Mouse (Mus musculus) CH12.LX (cell line): ENCODE measurements around the gene Kcne3. TPM values are rescaled to one million over a fixed set of nuclear protein-coding genes. Genes with fewer than 3 reads are reported as not detected.

ENCODE experiments used
- DNase-seq: peaks from one replicate; pipeline ENCODE4 v3.0.0-alpha.2; 2013; ENCODE audit errors: extremely low read depth
- H3K27ac ChIP-seq: 2 replicates; pipeline ENCODE4 v1.5.1; 2012; ENCODE audit warnings: low read depth, mild to moderate bottlenecking, control low read depth, moderate library complexity; ENCODE audit not compliant: insufficient read depth
- H3K27me3 ChIP-seq: replicated peaks from 2 replicates; pipeline ENCODE3; 2012; ENCODE audit warnings: inconsistent platforms
- H3K36me3 ChIP-seq, 2 experiments: replicated peaks in 1 of 2; 2 replicates each; pipeline versions ENCODE3 to v1.6.1; 2012; ENCODE audit warnings: inconsistent platforms in 1 of 2, low read length in 1 of 2, mild to moderate bottlenecking in 1 of 2, mixed read lengths in 1 of 2, moderate library complexity in 1 of 2; ENCODE audit not compliant: control insufficient read depth in 1 of 2, insufficient read depth in 1 of 2
- H3K4me1 ChIP-seq, 2 experiments: 2 replicates each; pipeline ENCODE4 v1.6.1; 2012; ENCODE audit warnings: inconsistent platforms in 1 of 2, moderate library complexity in 1 of 2; ENCODE audit not compliant: insufficient read depth in 2 of 2, control insufficient read depth in 1 of 2
- H3K4me2 ChIP-seq: 2 replicates; pipeline ENCODE4 v1.6.1; 2012; ENCODE audit warnings: low read depth, mild to moderate bottlenecking, control low read depth; ENCODE audit not compliant: poor library complexity, insufficient read depth, severe bottlenecking
- H3K4me3 ChIP-seq, 3 experiments: fragments of 150-350 bp in 1 of 3; sonication (generic) in 1 of 3; replicated peaks in 1 of 3; 2 replicates each; pipeline versions ENCODE3 to v1.5.1; 2011 to 2012; ENCODE audit warnings: low read depth in 2 of 3, low read length in 2 of 3, mild to moderate bottlenecking in 2 of 3, moderate library complexity in 2 of 3, control low read depth in 1 of 3, improper control_type of control experiment in 1 of 3, inconsistent platforms in 1 of 3, mixed read lengths in 1 of 3; ENCODE audit not compliant: poor library complexity in 1 of 3
- H3K79me2 ChIP-seq: replicated peaks from 2 replicates; pipeline ENCODE4 v1.6.1; 2012; ENCODE audit warnings: mild to moderate bottlenecking, moderate library complexity; ENCODE audit not compliant: control insufficient read depth, poor library complexity, insufficient read depth, severe bottlenecking; ENCODE audit errors: extremely low read depth
- H3K9ac ChIP-seq: 2 replicates; pipeline ENCODE4 v1.6.1; 2012; ENCODE audit warnings: low read depth, mild to moderate bottlenecking, control low read depth, moderate library complexity; ENCODE audit not compliant: insufficient read depth
- H3K9me3 ChIP-seq: replicated peaks from 2 replicates; pipeline ENCODE3; 2012; ENCODE audit warnings: low read length, inconsistent platforms, mixed read lengths
- BHLHE40 ChIP-seq: IDR thresholded peaks from 2 replicates; pipeline ENCODE4 v1.6.1; 2011; ENCODE audit warnings: mild to moderate bottlenecking, low read depth, low read length, improper control_type of control experiment
- CHD1 ChIP-seq: IDR thresholded peaks from 2 replicates; pipeline ENCODE4 v1.6.1; 2012; ENCODE audit warnings: low read depth, low read length, improper control_type of control experiment, inconsistent platforms
- E2F4 ChIP-seq: IDR thresholded peaks from 2 replicates; pipeline ENCODE4 v1.6.1; 2011; ENCODE audit warnings: low read depth, low read length, improper control_type of control experiment; ENCODE audit not compliant: insufficient replicate concordance
- IRF4 ChIP-seq: IDR thresholded peaks from 2 replicates; pipeline ENCODE4 v1.6.1; 2014; ENCODE audit warnings: low read depth, mild to moderate bottlenecking, inconsistent platforms, low read length, improper control_type of control experiment
- JUN ChIP-seq: IDR thresholded peaks from 2 replicates; pipeline ENCODE4 v1.6.1; 2011; ENCODE audit warnings: low read depth, mild to moderate bottlenecking, low read length, improper control_type of control experiment, moderate library complexity; ENCODE audit not compliant: insufficient read depth
- MXI1 ChIP-seq: IDR thresholded peaks from 2 replicates; pipeline ENCODE4 v1.6.1; 2011; ENCODE audit warnings: mild to moderate bottlenecking, low read depth, low read length, improper control_type of control experiment
- NRF1 ChIP-seq: IDR thresholded peaks from 2 replicates; pipeline ENCODE4 v1.6.1; 2014; ENCODE audit warnings: low read depth, mild to moderate bottlenecking, inconsistent platforms, low read length, improper control_type of control experiment, moderate library complexity
- PAX5 ChIP-seq: IDR thresholded peaks from 2 replicates; pipeline ENCODE4 v1.6.1; 2012; ENCODE audit warnings: low read length, inconsistent platforms, mixed read lengths
- SMC3 ChIP-seq: IDR thresholded peaks from 2 replicates; pipeline ENCODE4 v1.6.1; 2011; ENCODE audit warnings: low read depth, low read length, improper control_type of control experiment
- ZC3H11A ChIP-seq: IDR thresholded peaks from 2 replicates; pipeline ENCODE4 v1.6.1; 2012; ENCODE audit warnings: low read depth, mild to moderate bottlenecking, inconsistent platforms, low read length, improper control_type of control experiment
- ZKSCAN1 ChIP-seq: IDR thresholded peaks from 2 replicates; pipeline ENCODE4 v1.6.1; 2012; ENCODE audit warnings: low read depth, inconsistent platforms, low read length, improper control_type of control experiment, borderline replicate concordance
- ZNF384 ChIP-seq: IDR thresholded peaks from 2 replicates; pipeline ENCODE4 v1.6.1; 2012; ENCODE audit warnings: low read depth, low read length, improper control_type of control experiment, inconsistent platforms
- dilution Hi-C: fragments of 300-500 bp; cut with MboI; formaldehyde crosslinking; loops from 2 replicates; pipeline ENCODE4 v1.14.3; 2020; ENCODE audit warnings: low sequenced_read_pairs; ENCODE audit not compliant: extremely low pct_unique_long_range_greater_than_20kb, extremely low pct_ligation_motif_present
- in situ Hi-C: fragments of 300-500 bp; cut with MboI; formaldehyde crosslinking; loops from 3 replicates; pipeline ENCODE4 v1.14.3; 2019; ENCODE audit warnings: low sequenced_read_pairs, low pct_ligation_motif_present, low pct_unique_long_range_greater_than_20kb, mixed read lengths
- polyA plus RNA-seq: library from polyadenylated mRNA; unstranded; fragments of >175 nt; gene quantifications from 2 replicates; pipeline ENCODE4 v1.2.1, GENCODE M21; 2012; ENCODE audit warnings: low read depth; ENCODE audit not compliant: insufficient read length
- total RNA-seq, 2 experiments: library from RNA; depleted of rRNA; stranded (reverse); fragments of 300-350 nt in 1 of 2; fragments of >200 nt in 1 of 2; gene quantifications; 2 replicates each; pipeline ENCODE4 v1.2.3; 2012 to 2014

Gene Kcne3
- total and polyA plus RNA-seq, 3 experiments, result not detected

GRCm38 (mm10) chr7:100132379-100132778, 43.9 kb upstream of the Kcne3 start:
- no peaks in the 10 kb centered on the region for H3K79me2 ChIP-seq
- H3K9me3 ChIP-seq, result no peaks in the 10 kb centered on the region
- no peaks in the 10 kb centered on the region for H3K27me3 ChIP-seq
- no peak overlapping the region for H3K4me2 ChIP-seq
- dilution Hi-C loops (no loop called here), in situ Hi-C loops (no loop called here)
- H3K4me3 ChIP-seq, result no peak overlapping the region
- H3K36me3 ChIP-seq, result no peaks in the 10 kb centered on the region
- no peak for TF ChIP-seq SMC3
- TF ChIP-seq MXI1, result no peak
- TF ChIP-seq BHLHE40, result no peak
- no peak overlapping the region for H3K9ac ChIP-seq
- DNase-seq, result no peak
- peaks cover 0 to 22% of the 10 kb centered on the region in 2 experiments; a peak in 2 of 4 replicates for H3K4me1 ChIP-seq
- no peak overlapping the region for H3K27ac ChIP-seq

- Histone ChIP-seq H3K4me1 (peaks cover 0 to 10% of the 10 kb centered on the region in 2 experiments; a peak in 1 of 4 replicates), H3K36me3 (no peaks in the 10 kb centered on the region), H3K79me2 (no peaks in the 10 kb centered on the region), H3K27me3 (no peaks in the 10 kb centered on the region), H3K4me2 (no peak overlapping the region), H3K27ac (no peak overlapping the region), H3K4me3 (no peak overlapping the region), H3K9me3 (no peaks in the 10 kb centered on the region), H3K9ac (no peak overlapping the region)
- TF ChIP-seq PAX5 (no peak), ZC3H11A (no peak), CHD1 (no peak), ZKSCAN1 (no peak), SMC3 (no peak)
- dilution Hi-C loops (no loop called here), in situ Hi-C loops (no loop called here)
- no peak for DNase-seq
These were observed 39.3 kb upstream of the Kcne3 start for GRCm38 (mm10) chr7:100137038-100137437.

- TF ChIP-seq E2F4, result no peak
- no peak for TF ChIP-seq NRF1
- no peak for TF ChIP-seq ZC3H11A
- TF ChIP-seq JUN, result no peak
- no peak for TF ChIP-seq BHLHE40
- no peak for TF ChIP-seq IRF4
- TF ChIP-seq MXI1, result no peak
- no peak for TF ChIP-seq ZNF384
- Histone ChIP-seq H3K27me3 (no peaks in the 10 kb centered on the region), H3K4me2 (no peak overlapping the region), H3K79me2 (no peaks in the 10 kb centered on the region), H3K9me3 (no peaks in the 10 kb centered on the region), H3K4me1 (peaks cover 0 to 10% of the 10 kb centered on the region in 2 experiments; a peak in 1 of 4 replicates), H3K9ac (no peak overlapping the region), H3K36me3 (no peaks in the 10 kb centered on the region), H3K4me3 (no peak overlapping the region), H3K27ac (no peak overlapping the region)
- in situ Hi-C loops (no loop called here), dilution Hi-C loops (no loop called here)
- DNase-seq, result no peak
These were observed 38.2 kb upstream of the Kcne3 start for GRCm38 (mm10) chr7:100138075-100138474.
